Mouse (Mus musculus) embryonic facial prominence, embryonic 14.5 days (tissue): ENCODE results near the gene Fam178b. TPM values are rescaled to one million over a fixed set of nuclear protein-coding genes. Genes with fewer than 3 reads are reported as not detected.
A peak's percentile ranks its signal among the peaks of the same experiment; 100 is the strongest.

ENCODE experiments used
- ATAC-seq: fragments of 200-750 bp; cut with Nextera tagmentation; 2 replicates; pipeline ENCODE4 v1.8.0; 2017; ENCODE audit warnings: low read depth, moderate number of reproducible peaks, moderate TSS enrichment
- DNase-seq: peaks from one replicate; pipeline ENCODE4 v3.0.0-alpha.2; 2015; ENCODE audit warnings: low spot score
- H3K27ac ChIP-seq: fragments of 300-500 bp; sonication (generic); replicated peaks from 2 replicates; pipeline ENCODE4 v1.5.1; 2014; ENCODE audit warnings: low read depth, mild to moderate bottlenecking, low read length, moderate library complexity
- H3K27me3 ChIP-seq: fragments of 300-500 bp; sonication (generic); replicated peaks from 2 replicates; pipeline ENCODE4 v1.6.1; 2014; ENCODE audit warnings: low read length; ENCODE audit not compliant: control insufficient read depth, insufficient read depth
- H3K36me3 ChIP-seq: fragments of 300-500 bp; sonication (generic); 2 replicates; pipeline ENCODE4 v1.6.1; 2014; ENCODE audit warnings: low read length, mixed read lengths; ENCODE audit not compliant: control insufficient read depth, insufficient read depth
- H3K4me1 ChIP-seq: fragments of 300-500 bp; sonication (generic); 2 replicates; pipeline ENCODE4 v1.6.1; 2014; ENCODE audit warnings: antibody characterized with exemption, low read length; ENCODE audit not compliant: control insufficient read depth, insufficient read depth
- H3K4me2 ChIP-seq: fragments of 300-500 bp; sonication (generic); 2 replicates; pipeline ENCODE4 v1.6.1; 2014; ENCODE audit warnings: low read depth, mild to moderate bottlenecking, low read length, moderate library complexity, mixed read lengths
- H3K4me3 ChIP-seq: fragments of 300-500 bp; sonication (generic); 2 replicates; pipeline ENCODE4 v1.5.1; 2014; ENCODE audit warnings: low read depth, mild to moderate bottlenecking, low read length
- H3K9ac ChIP-seq: fragments of 300-500 bp; sonication (generic); 2 replicates; pipeline ENCODE4 v1.6.1; 2014; ENCODE audit warnings: low read depth, mild to moderate bottlenecking, low read length, moderate library complexity, mixed read lengths
- H3K9me3 ChIP-seq: fragments of 300-500 bp; sonication (generic); 2 replicates; pipeline ENCODE4 v1.6.1; 2016; ENCODE audit warnings: low read length; ENCODE audit not compliant: control insufficient read depth
- WGBS: fragments of 180-500 bp; shearing (Covaris S2); extraction: QIAGEN DNeasy Blood & Tissue Kit; methylation state at CpG from one replicate; pipeline ENCODE4 v1.1.7; 2014; 5-methylcytosine and 5-hydroxymethylcytosine counted together
- polyA plus RNA-seq: library from polyadenylated mRNA; unstranded; fragments of >200 nt; fragmentation: Nextera tagmentation; extraction: Ambion mirVana; gene quantifications from 2 replicates; pipeline ENCODE4 v1.2.1, GENCODE M21; 2014

Fam178b gene
- polyA plus RNA-seq, 1 experiment from 2014 or later = 1.6 TPM

DNA sequence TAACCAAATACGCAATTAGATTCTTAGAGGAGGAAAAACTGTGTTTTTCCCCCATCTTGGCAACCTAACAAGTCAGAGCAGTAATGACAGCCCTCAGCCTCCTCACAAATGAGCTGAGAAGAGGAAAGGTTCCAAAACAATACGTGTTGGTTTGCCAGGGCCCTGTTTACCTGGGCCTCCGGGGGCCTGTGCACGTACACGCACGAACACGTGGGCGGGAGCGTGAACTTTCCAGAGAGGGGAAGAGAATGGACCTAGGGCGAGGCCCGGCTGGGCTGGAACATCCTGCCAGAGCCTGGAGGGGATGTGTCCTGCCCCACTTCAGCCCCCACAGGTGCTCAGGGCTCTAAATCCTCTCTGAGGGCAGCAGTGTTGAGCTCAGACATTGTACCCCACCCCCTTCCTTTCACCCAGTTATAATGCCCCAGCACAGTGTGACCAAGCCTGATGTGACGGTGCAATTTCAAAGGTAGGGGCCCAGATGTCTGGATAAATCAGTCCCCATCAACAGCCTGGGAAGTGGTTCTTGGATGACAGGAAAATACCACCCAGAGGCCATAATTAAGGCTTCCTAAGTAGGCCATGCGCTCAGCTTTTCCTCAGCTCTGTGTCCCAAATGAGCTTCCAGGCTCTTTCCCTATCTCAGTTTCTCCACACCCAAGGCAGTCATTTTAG lies 71.4 kb downstream of the Fam178b start:
- Histone ChIP-seq H3K4me1 (peaks cover 14% of the 10 kb centered on the region; the same call in 1 of the 2 replicates), H3K27ac (peak overlapping the region; percentile 58), H3K36me3 (no peaks in the 10 kb centered on the region), H3K4me2 (no peak overlapping the region), H3K27me3 (no peaks in the 10 kb centered on the region), H3K9me3 (no peaks in the 10 kb centered on the region), H3K9ac (peak overlapping the region; percentile 40; the same call in 1 of the 2 replicates), H3K4me3 (no peak overlapping the region)
- WGBS = 56% methylated on average over 13 of the region's 13 CpGs
- peak; percentile 68 for DNase-seq
- ATAC-seq = peak; percentile 24; the same call in 1 of the 2 replicates

DNA sequence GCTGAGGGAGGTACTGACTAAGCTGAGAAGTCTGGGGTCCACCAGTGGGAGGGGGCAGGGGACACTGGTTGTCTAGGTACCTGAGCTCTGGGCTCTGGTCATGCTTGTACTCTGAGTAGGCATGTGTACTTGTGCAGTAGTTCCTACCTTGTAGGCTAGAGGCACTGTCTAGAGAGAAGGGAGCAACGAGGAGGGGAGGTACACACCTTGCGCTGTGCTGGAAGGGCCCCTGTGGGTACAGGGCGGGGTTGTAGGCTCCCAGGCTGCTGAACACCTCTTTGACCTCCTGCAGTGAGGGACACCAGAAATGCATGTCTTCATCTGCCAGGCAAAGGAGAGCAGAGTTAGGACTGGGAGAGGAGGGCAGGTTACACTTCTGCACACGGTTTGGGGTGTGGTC lies 74.8 kb downstream of the Fam178b start:
- DNase-seq (no peak), ATAC-seq (no peak)
- Histone ChIP-seq H3K9ac (no peak overlapping the region), H3K36me3 (no peaks in the 10 kb centered on the region), H3K4me3 (no peak overlapping the region), H3K27me3 (no peaks in the 10 kb centered on the region), H3K4me2 (no peak overlapping the region), H3K4me1 (peaks cover 14% of the 10 kb centered on the region; the same call in 1 of the 2 replicates), H3K9me3 (no peaks in the 10 kb centered on the region), H3K27ac (0 out of 2 replicates have a peak overlapping the region, but pooled peaks have one; percentile 4)
- 49% methylated on average over 4 of the region's 4 CpGs for WGBS

DNA sequence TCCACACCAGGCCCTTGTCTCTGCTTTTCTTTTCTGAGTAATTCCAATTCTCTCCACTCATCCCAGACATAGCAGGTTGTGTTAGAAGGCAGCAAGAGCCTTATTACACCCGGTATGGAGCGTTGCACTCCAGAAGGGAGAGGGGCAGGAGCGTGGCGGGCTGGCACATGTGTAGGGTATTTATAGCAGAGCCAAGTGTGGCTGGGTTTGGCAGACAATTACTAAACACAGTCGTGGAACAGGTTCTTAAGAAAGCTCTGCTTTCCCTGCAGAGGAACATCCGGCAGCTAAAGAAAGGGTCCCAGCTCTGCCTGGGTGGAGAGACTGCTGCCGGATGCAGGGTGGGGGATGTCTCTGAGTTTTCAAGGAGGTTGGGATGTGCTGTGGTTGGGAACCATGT lies 76.0 kb downstream of the Fam178b start:
- peaks cover 10% of the 10 kb centered on the region; the same call in 1 of the 2 replicates for H3K4me1 ChIP-seq

DNA sequence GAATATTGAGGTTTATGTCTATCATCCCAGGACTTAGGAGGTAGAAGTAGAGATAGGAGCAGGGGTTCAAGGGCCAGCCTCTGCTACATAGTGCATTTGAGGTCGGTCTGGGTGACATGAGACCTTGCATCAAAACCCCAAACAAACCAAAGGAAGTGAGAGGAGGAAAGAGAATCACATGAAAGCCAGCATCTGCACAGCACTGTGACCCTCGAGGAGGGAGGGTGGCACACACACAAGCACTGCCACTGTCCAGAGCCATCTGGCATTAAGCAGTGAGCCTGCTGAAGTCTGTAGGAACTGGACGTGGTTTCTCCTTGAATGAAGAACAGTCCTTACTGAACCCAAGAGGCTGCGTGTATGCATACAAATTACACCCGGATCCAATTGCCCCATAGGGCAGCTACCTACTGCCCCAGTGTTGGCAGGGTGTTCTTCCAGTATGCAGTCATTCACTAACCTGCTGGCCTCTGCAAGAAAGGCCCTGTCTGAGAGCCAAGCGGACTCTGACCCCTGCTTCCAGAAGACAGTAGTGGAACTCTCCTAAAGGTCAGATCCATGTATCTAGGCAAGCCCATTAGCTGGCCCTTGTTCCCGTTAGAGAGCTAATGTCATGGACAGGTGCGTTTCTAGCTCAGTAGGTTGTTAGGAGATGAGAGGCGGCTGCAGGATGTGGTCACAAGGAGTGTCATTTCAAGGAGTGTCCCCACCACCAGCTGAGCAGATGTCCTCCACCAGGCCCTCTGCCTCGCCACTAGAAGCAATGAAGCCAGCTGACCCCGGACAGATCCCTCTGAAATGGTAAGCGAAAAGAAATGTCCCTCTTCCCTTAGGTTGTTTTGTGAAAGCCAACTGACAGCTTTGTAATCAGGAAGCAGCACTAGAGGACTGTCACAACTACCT lies 78.5 kb downstream of the Fam178b start:
- WGBS = 81% methylated on average over 12 of the region's 12 CpGs
- Histone ChIP-seq H3K9me3 (no peaks in the 10 kb centered on the region), H3K27ac (no peak overlapping the region), H3K9ac (no peak overlapping the region), H3K36me3 (no peaks in the 10 kb centered on the region), H3K27me3 (no peaks in the 10 kb centered on the region), H3K4me2 (no peak overlapping the region), H3K4me1 (peaks cover 4% of the 10 kb centered on the region; the same call in 1 of the 2 replicates), H3K4me3 (no peak overlapping the region)
- ATAC-seq (no peak), DNase-seq (no peak)

More for the DNA sequence above, 76.0 kb downstream of the Fam178b start:
- ATAC-seq (peak; percentile 87), DNase-seq (peak; percentile 89)
- no peak overlapping the region for H3K4me3 ChIP-seq
- H3K9me3 ChIP-seq = no peaks in the 10 kb centered on the region
- H3K27me3 ChIP-seq = no peaks in the 10 kb centered on the region
- H3K9ac ChIP-seq = no peak overlapping the region
- H3K27ac ChIP-seq = peak overlapping the region; percentile 49; the same call in 1 of the 2 replicates
- 40% methylated on average over 7 of the region's 7 CpGs for WGBS
- no peaks in the 10 kb centered on the region for H3K36me3 ChIP-seq
- no peak overlapping the region for H3K4me2 ChIP-seq

DNA sequence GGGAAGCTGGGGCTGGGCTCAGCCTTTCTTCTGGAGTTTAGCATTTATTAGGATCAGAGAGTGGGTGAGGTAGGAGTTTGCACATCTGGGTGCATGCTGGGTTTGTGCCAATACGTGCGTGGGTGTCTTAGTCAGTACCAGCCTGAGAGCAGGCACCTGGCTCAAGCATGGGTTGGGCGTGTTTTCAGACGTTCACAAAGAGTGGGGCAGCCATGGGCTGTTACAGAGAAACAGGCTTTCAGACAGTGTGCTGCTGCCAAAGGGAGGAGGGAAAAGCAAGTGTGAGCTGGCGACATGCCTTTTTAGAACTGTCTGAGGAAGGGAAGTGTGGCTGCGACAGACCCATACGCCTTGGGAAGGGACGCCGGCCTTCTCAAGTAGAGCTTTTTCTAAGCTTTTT lies 79.6 kb downstream of the Fam178b start:
- Histone ChIP-seq H3K4me3 (no peak overlapping the region), H3K9me3 (no peaks in the 10 kb centered on the region), H3K36me3 (no peaks in the 10 kb centered on the region), H3K9ac (no peak overlapping the region), H3K4me1 (peaks cover 4% of the 10 kb centered on the region; the same call in 1 of the 2 replicates), H3K27ac (peak overlapping the region; percentile 30; the same call in 1 of the 2 replicates), H3K27me3 (no peaks in the 10 kb centered on the region), H3K4me2 (no peak overlapping the region)
- 54% methylated on average over 9 of the region's 9 CpGs for WGBS
- DNase-seq = peak; percentile 66
- peak; percentile 27; the same call in 1 of the 2 replicates for ATAC-seq

DNA sequence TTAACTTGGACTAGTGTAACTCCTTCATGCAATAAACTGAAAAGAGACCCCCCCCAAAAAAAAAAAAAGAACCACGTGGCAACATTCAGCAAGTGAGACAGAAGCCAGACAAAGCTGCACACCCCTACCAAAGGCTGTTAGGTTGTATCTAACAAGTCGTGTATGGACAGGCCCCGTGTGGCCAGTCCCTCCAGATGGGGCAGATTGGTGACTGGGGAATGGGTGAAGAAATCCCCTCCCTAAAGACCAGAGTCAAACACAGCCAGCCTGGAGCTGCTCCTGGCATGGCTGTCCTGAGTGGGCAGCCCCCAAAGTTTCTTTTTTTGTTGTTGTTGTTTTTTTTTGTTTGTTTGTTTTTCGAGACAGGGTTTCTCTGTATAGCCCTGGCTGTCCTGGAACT lies 80.7 kb downstream of the Fam178b start:
- no peak overlapping the region for H3K9ac ChIP-seq
- 54% methylated on average over 4 of the region's 4 CpGs for WGBS
- no peaks in the 10 kb centered on the region for H3K9me3 ChIP-seq
- no peak overlapping the region for H3K4me3 ChIP-seq
- H3K4me1 ChIP-seq = peaks cover 4% of the 10 kb centered on the region; the same call in 1 of the 2 replicates
- H3K27ac ChIP-seq = no peak overlapping the region
- H3K4me2 ChIP-seq = no peak overlapping the region
- no peaks in the 10 kb centered on the region for H3K27me3 ChIP-seq
- no peak for ATAC-seq
- DNase-seq = no peak
- no peaks in the 10 kb centered on the region for H3K36me3 ChIP-seq

DNA sequence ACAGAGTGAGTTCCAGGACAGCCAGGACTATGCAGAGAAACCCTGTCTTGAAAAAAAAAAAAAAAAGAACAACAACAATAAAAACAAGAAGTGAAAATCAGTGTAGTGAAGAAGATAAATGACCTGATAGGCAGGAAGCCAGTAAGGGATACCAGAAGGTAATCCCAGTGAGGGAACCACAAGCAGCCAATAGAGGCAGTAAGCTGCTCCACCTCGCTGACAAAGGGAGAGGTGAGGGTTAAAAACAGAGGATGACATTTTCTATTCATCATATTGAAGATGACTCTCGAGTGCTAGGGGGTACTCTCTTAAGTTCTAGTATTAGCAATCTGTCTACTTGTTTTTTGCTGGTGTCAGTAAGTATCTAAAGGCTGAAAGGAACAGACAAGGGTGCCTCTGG lies 84.6 kb downstream of the Fam178b start:
- Histone ChIP-seq H3K36me3 (no peaks in the 10 kb centered on the region), H3K9me3 (no peaks in the 10 kb centered on the region), H3K4me3 (no peak overlapping the region), H3K4me1 (peaks cover 13% of the 10 kb centered on the region), H3K9ac (no peak overlapping the region), H3K27me3 (no peaks in the 10 kb centered on the region), H3K4me2 (no peak overlapping the region), H3K27ac (no peak overlapping the region)
- no peak for ATAC-seq
- WGBS = 71% methylated on average over 2 of the region's 2 CpGs
- no peak for DNase-seq

DNA sequence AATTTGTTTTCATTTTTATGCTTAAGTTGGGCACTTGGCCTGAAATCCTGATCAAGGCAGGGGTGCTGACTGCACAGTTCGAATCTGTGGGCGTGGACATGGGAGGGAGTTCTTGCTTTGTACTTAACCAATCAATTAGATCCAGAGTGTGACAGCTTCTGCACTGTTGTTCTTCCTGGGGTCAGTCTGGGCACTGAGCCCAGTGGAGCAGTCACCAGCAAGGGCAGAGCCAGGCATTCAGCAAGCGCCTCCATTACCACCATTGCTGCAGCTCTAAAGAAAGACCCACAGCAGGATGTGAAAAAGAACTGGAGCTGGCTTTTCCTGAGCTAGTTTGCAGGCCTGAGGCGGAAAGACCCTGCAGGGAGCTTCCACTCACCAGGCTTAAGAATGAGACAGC lies 86.9 kb downstream of the Fam178b start:
- ATAC-seq = peak; percentile 64; the same call in 1 of the 2 replicates
- DNase-seq = peak; percentile 71
- 33% methylated on average over 4 of the region's 4 CpGs for WGBS
- Histone ChIP-seq H3K36me3 (no peaks in the 10 kb centered on the region), H3K9me3 (no peaks in the 10 kb centered on the region), H3K4me3 (no peak overlapping the region), H3K4me2 (no peak overlapping the region), H3K27me3 (no peaks in the 10 kb centered on the region), H3K4me1 (peaks cover 13% of the 10 kb centered on the region), H3K9ac (no peak overlapping the region), H3K27ac (peak overlapping the region; percentile 29; the same call in 1 of the 2 replicates)
